Mouse (Mus musculus) neural tube, embryonic 15.5 days (tissue): ENCODE results near the gene Ptprm. TPM values are rescaled to one million over a fixed set of nuclear protein-coding genes. Genes with fewer than 3 reads are reported as not detected.

Experiments used
- ATAC-seq: fragments of 200-750 bp; cut with Nextera tagmentation; 2 replicates; pipeline ENCODE4 v1.8.0; 2017; ENCODE audit warnings: mild to moderate bottlenecking, moderate TSS enrichment, moderate library complexity; ENCODE audit not compliant: low FRiP score
- H3K27ac ChIP-seq: fragments of 300-500 bp; sonication (generic); replicated peaks from 2 replicates; pipeline ENCODE4 v1.5.1; 2015; ENCODE audit warnings: mild to moderate bottlenecking, inconsistent platforms
- H3K27me3 ChIP-seq: fragments of 300-500 bp; sonication (generic); replicated peaks from 2 replicates; pipeline ENCODE4 v1.6.1; 2015; ENCODE audit warnings: inconsistent platforms
- H3K36me3 ChIP-seq: fragments of 300-500 bp; sonication (generic); 2 replicates; pipeline ENCODE4 v1.6.1; 2015; ENCODE audit warnings: inconsistent platforms
- H3K4me1 ChIP-seq: fragments of 300-500 bp; sonication (generic); 2 replicates; pipeline ENCODE4 v1.6.1; 2015; ENCODE audit warnings: inconsistent platforms
- H3K4me2 ChIP-seq: fragments of 300-500 bp; sonication (generic); 2 replicates; pipeline ENCODE4 v1.6.1; 2015; ENCODE audit warnings: inconsistent platforms, mild to moderate bottlenecking, moderate library complexity
- H3K4me3 ChIP-seq: fragments of 300-500 bp; sonication (generic); replicated peaks from 2 replicates; pipeline ENCODE4 v1.5.1; 2015; ENCODE audit warnings: mild to moderate bottlenecking, inconsistent platforms
- H3K9ac ChIP-seq: fragments of 300-500 bp; sonication (generic); replicated peaks from 2 replicates; pipeline ENCODE4 v1.6.1; 2015; ENCODE audit warnings: mild to moderate bottlenecking, inconsistent platforms
- H3K9me3 ChIP-seq: fragments of 300-500 bp; sonication (generic); replicated peaks from 2 replicates; pipeline ENCODE4 v1.6.1; 2016; ENCODE audit warnings: inconsistent platforms
- WGBS: fragments of 180-500 bp; shearing (Covaris S2); methylation state at CpG from one replicate; pipeline ENCODE4 v1.1.7; 2015; ENCODE audit warnings: mixed read lengths; 5-methylcytosine and 5-hydroxymethylcytosine counted together
- polyA plus RNA-seq: library from polyadenylated mRNA; unstranded; fragments of >200 nt; fragmentation: Nextera tagmentation; extraction: Ambion mirVana; gene quantifications from 2 replicates; pipeline ENCODE4 v1.2.1, GENCODE M21; 2015

Ptprm gene
- polyA plus RNA-seq, 1 experiment from 2014 or later = 25.3 TPM

- no peak overlapping the region for H3K9ac ChIP-seq
- no peaks in the 10 kb centered on the region for H3K36me3 ChIP-seq
- H3K27ac ChIP-seq = 0 out of 2 replicates have a peak overlapping the region, but pooled peaks have one; percentile 38
- no peak overlapping the region for H3K4me3 ChIP-seq
- H3K9me3 ChIP-seq = no peaks in the 10 kb centered on the region
- ATAC-seq = no peak
- H3K27me3 ChIP-seq = no peaks in the 10 kb centered on the region
- 69% methylated on average over 18 of the region's 18 CpGs for WGBS
- H3K4me1 ChIP-seq = peaks cover 26% of the 10 kb centered on the region
- H3K4me2 ChIP-seq = no peak overlapping the region
Observed at GRCm38 (mm10) chr17:67303326-67304099, 50.7 kb downstream of the Ptprm start.

- no peaks in the 10 kb centered on the region for H3K9me3 ChIP-seq
- no peak for ATAC-seq
- no peak overlapping the region for H3K9ac ChIP-seq
- no peaks in the 10 kb centered on the region for H3K36me3 ChIP-seq
- no peak overlapping the region for H3K4me3 ChIP-seq
- no peaks in the 10 kb centered on the region for H3K27me3 ChIP-seq
- H3K27ac ChIP-seq = peak overlapping the region; percentile 38
- whole genome bisulfite sequencing = 29% methylated on average over 4 of the region's 4 CpGs
- H3K4me2 ChIP-seq = no peak overlapping the region
- peaks cover 26% of the 10 kb centered on the region for H3K4me1 ChIP-seq
Observed at GRCm38 (mm10) chr17:67302569-67302968, 51.7 kb downstream of the Ptprm start.

DNA sequence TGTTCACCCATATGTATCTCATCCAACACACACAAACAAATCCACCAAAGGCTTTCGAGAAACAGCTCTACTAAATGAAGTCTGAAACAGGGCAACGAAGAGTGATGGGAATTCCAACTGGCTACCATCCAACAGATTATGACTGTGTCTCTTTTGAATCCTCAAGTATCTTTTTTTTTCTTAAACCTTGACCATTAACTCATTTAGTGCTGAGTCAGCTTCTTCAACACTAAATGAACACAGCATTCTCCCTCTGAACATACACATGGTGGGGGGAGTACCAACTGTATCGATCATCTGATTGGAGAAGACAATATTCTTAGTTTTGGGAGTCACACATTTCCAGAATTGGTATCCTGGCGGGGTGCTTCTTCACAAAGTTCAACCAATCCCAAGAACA is 52.2 kb downstream of the Ptprm start:
- Histone ChIP-seq H3K27ac (no peak overlapping the region), H3K9ac (no peak overlapping the region), H3K9me3 (no peaks in the 10 kb centered on the region), H3K4me3 (no peak overlapping the region), H3K4me1 (peaks cover 26% of the 10 kb centered on the region), H3K27me3 (no peaks in the 10 kb centered on the region), H3K36me3 (no peaks in the 10 kb centered on the region), H3K4me2 (no peak overlapping the region)
- WGBS = 87% methylated on average over 4 of the region's 4 CpGs
- ATAC-seq = no peak

DNA sequence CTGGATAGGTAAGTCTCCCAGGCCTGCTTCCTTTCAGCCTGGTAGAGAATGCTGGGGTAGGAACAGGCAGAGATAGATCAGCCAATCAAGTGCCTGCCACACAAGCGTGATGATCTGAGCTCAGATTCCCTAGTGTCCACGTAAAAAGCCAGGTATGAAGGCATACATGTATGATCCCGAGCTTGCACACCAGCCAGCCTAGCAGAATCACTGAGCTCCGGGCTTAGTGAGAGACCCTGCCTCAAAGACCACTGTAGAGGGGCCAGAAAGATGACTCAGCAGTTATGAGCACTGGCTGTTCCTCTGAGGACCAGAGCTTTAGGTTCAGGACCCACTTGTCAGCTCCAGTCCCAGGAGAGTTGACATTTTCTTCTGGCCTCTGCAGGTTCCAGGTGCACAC is 52.9 kb downstream of the Ptprm start:
- no peak overlapping the region for H3K27ac ChIP-seq
- H3K9me3 ChIP-seq = no peaks in the 10 kb centered on the region
- H3K4me3 ChIP-seq = no peak overlapping the region
- no peak for ATAC-seq
- no peaks in the 10 kb centered on the region for H3K27me3 ChIP-seq
- H3K9ac ChIP-seq = no peak overlapping the region
- WGBS = 97% methylated on average over 4 of the region's 4 CpGs
- peaks cover 26% of the 10 kb centered on the region for H3K4me1 ChIP-seq
- no peaks in the 10 kb centered on the region for H3K36me3 ChIP-seq
- no peak overlapping the region for H3K4me2 ChIP-seq

DNA sequence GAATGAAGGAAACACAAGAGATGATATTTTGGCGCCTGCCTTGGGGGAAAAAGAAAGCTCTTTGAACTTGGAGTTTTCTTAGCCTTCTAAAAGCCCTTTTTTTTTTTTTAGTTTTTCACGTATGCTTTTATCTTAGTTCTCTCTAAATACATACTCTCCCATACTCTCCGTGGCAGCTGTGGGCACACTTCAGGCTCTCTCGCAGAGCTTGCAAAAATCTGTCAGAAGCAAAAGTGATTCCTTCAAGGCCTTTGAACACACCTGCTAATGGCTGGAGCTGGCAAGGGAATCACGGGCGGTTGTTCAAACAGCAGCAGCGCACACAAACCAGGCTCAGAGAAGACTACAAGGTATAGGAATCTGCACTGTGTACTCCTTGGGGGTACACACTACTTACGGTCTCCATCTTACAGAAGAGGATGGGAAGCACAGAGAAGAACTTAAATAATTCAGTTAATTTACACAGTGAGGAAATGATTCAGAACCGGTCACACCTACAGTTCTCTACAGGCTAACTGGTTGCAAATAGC is 55.9 kb downstream of the Ptprm start:
- Histone ChIP-seq H3K27ac (no peak overlapping the region), H3K4me1 (peaks cover 11% of the 10 kb centered on the region), H3K27me3 (no peaks in the 10 kb centered on the region), H3K4me3 (no peak overlapping the region), H3K9ac (no peak overlapping the region), H3K9me3 (no peaks in the 10 kb centered on the region), H3K4me2 (no peak overlapping the region), H3K36me3 (no peaks in the 10 kb centered on the region)
- no peak for ATAC-seq
- 86% methylated on average over 9 of the region's 9 CpGs for WGBS

DNA sequence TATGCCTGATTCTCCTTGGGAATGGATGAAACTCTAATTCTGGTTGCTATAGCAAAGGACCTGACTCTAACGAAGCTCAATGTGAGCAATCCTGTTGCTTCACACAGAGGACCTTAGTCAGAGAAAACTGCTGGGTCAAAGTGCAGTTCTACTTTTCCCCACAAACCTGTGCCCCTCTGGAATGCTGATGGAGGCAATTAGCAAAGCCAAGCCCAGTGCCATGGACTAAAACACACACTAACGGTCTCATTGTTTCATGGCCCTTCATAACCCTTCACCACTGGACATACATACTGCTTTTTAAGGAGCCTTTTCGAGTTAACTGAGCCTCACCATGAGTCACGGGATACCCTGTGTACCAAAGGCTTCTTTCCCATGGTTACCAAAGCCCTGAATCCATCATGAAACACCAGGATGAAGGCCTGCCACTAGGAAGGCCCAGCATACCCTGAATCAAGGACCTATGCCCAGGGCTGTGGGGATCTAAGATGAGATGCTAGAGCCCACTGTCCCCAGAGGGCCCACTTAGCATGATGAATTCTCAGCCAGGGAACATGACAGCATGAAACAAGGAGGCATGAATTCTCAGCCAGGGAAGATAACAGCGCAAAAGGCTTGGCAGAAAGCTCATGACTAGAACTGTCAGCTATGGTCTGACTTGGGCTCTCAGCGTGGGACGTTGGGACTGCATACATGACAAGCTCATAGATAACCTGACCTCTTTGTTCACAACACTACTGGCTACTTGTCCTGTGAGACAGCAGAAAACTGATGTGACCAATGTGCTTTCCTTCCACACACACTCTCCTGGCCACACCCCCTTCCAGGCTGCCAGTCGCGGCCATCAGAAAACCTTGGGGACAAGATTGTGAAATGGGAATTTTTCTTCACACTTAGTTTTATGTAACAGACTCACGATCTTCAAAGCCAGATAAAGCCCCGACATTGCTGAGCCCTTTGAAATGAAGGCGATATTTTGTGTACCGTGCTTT is 57.4 kb downstream of the Ptprm start:
- H3K27ac ChIP-seq = no peak overlapping the region
- no peaks in the 10 kb centered on the region for H3K4me1 ChIP-seq
- 87% methylated on average over 13 of the region's 13 CpGs for WGBS
- no peak for ATAC-seq
- no peak overlapping the region for H3K4me2 ChIP-seq
- H3K9me3 ChIP-seq = no peaks in the 10 kb centered on the region
- no peaks in the 10 kb centered on the region for H3K36me3 ChIP-seq
- H3K9ac ChIP-seq = no peak overlapping the region
- no peak overlapping the region for H3K4me3 ChIP-seq
- H3K27me3 ChIP-seq = no peaks in the 10 kb centered on the region

- H3K4me2 ChIP-seq = peak overlapping the region; percentile 49
- peak overlapping the region; percentile 2; the same call in 1 of the 2 replicates for H3K27ac ChIP-seq
- H3K4me3 ChIP-seq = 0 out of 2 replicates have a peak overlapping the region, but pooled peaks have one; percentile 6
- H3K27me3 ChIP-seq = no peaks in the 10 kb centered on the region
- peaks cover 25% of the 10 kb centered on the region for H3K4me1 ChIP-seq
- H3K36me3 ChIP-seq = no peaks in the 10 kb centered on the region
- H3K9me3 ChIP-seq = no peaks in the 10 kb centered on the region
- H3K9ac ChIP-seq = no peak overlapping the region
- WGBS = 9% methylated on average over 16 of the region's 16 CpGs
- ATAC-seq = peak; percentile 79
Observed at GRCm38 (mm10) chr17:67290662-67291240, 63.5 kb downstream of the Ptprm start.

GRCm38 (mm10) chr17:67287501-67287900 is 66.8 kb downstream of the Ptprm start:
- H3K9ac ChIP-seq = no peak overlapping the region
- 66% methylated on average over 3 of the region's 3 CpGs for WGBS
- peaks cover 25% of the 10 kb centered on the region for H3K4me1 ChIP-seq
- H3K27me3 ChIP-seq = no peaks in the 10 kb centered on the region
- no peak overlapping the region for H3K4me3 ChIP-seq
- ATAC-seq = no peak
- no peaks in the 10 kb centered on the region for H3K9me3 ChIP-seq
- no peaks in the 10 kb centered on the region for H3K36me3 ChIP-seq
- no peak overlapping the region for H3K4me2 ChIP-seq
- H3K27ac ChIP-seq = no peak overlapping the region

- H3K4me1 ChIP-seq = no peaks in the 10 kb centered on the region
- H3K27me3 ChIP-seq = no peaks in the 10 kb centered on the region
- H3K9ac ChIP-seq = no peak overlapping the region
- H3K4me2 ChIP-seq = no peak overlapping the region
- no peak overlapping the region for H3K4me3 ChIP-seq
- no peaks in the 10 kb centered on the region for H3K9me3 ChIP-seq
- WGBS = 70% methylated on average over 13 of the region's 13 CpGs
- H3K27ac ChIP-seq = no peak overlapping the region
- no peak for ATAC-seq
- no peaks in the 10 kb centered on the region for H3K36me3 ChIP-seq
Observed at GRCm38 (mm10) chr17:67281640-67282170, 72.6 kb downstream of the Ptprm start.

GRCm38 (mm10) chr17:67277124-67277910 is 76.9 kb downstream of the Ptprm start:
- H3K9me3 ChIP-seq = no peaks in the 10 kb centered on the region
- H3K4me3 ChIP-seq = no peak overlapping the region
- no peak overlapping the region for H3K9ac ChIP-seq
- H3K36me3 ChIP-seq = no peaks in the 10 kb centered on the region
- 90% methylated on average over 13 of the region's 13 CpGs for WGBS
- no peak overlapping the region for H3K4me2 ChIP-seq
- no peak overlapping the region for H3K27ac ChIP-seq
- ATAC-seq = no peak
- H3K27me3 ChIP-seq = no peaks in the 10 kb centered on the region
- peaks cover 15% of the 10 kb centered on the region for H3K4me1 ChIP-seq
